Comparison of ENCODE assay signal across 8 mouse cellular contexts in the genomic region with DNA sequence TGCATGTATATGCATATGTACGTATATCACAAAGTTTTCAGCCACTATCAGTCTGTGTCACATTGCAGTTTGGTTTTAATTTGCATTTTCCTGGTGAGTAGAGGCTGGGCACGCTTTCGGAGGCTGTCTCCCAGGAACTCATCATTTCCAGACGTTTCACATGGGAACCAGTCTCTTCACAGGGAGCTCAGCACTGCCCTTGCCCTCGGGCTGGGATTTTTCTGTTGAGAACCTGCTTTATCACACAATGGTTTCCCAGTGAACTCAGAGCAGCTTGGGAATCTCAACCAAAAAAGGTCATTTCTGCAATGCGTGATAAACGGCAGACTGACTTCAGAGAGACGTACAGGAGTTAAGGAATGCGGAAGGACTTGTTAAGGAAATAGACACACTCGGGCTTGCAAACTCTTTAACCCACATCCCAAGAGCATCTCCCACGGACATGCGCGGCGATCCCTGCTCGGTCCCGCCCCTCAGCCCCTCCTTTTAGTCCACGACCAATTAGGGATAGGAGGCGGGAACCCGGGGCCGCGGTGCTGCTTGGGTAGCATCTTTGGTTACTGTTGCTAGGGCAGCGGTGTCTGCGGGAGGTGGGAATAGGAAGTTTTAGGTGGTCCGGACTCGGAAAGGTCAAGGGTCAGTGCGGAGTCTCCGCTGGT. TPM values are rescaled to one million over a fixed set of nuclear protein-coding genes. Genes with fewer than 3 reads are reported as not detected.
A peak's percentile ranks its signal among the peaks of the same experiment; 100 is the strongest.
DNase-seq lines count a peak whose midpoint lies in the region; ATAC-seq and TF ChIP-seq lines count a peak whose summit lies in the region.

A gene (plus strand): TSS at position 560 of the 659 bp plus-strand sequence.

- CTCF ChIA-PET in Patski (lab: Charles Lee): no interaction called here

- peak; percentile 46 for DNase-seq in Patski (ENCODE audit: low read depth, low spot score)
- DNase-seq in cerebellum, postnatal 10 days: peak; percentile 90 to 93
- peak; percentile 76 to 82 for DNase-seq in frontal cortex, postnatal 14 days (ENCODE audit: low spot score in 2 of 2)
- peak; percentile 89 for DNase-seq in hindbrain, embryonic 10.5 days (ENCODE audit: low spot score)
- DNase-seq in layer of hippocampus, adult 8-10 months (ENCODE audit: low spot score in 2 of 2): peak; percentile 86
- peak; percentile 74 to 78 for DNase-seq in lung, adult 18-20 months
- peak; percentile 64 for DNase-seq in ovary, postnatal 14 days (ENCODE audit: low spot score)
- peak; percentile 66 to 73 for DNase-seq in urinary bladder, adult 18-20 months (ENCODE audit: low spot score in 2 of 2)

- H3K4me1 ChIP-seq in hindbrain, embryonic 10.5 days (replicated peaks): peaks cover 14% of the 10 kb centered on the region

- no peaks in the 10 kb centered on the region for H3K27me3 ChIP-seq in Patski
- H3K27me3 ChIP-seq in hindbrain, embryonic 10.5 days (ENCODE audit: insufficient read depth, poor library complexity, severe bottlenecking): no peaks in the 10 kb centered on the region

- peak; percentile 98 for ATAC-seq in Patski

- POLR2A ChIA-PET in Patski (lab: Charles Lee): interaction anchor here (0.6 kb wide), 1 partner anchor 142 kb away, joined by 3 read pairs; no protein-coding TSS in a partner anchor

- H3K9me3 ChIP-seq in hindbrain, embryonic 10.5 days: no peaks in the 10 kb centered on the region

- H3K27ac ChIP-seq in hindbrain, embryonic 10.5 days: peak within 1 kb of the TSS; percentile 82

- no peak for TF ChIP-seq CTCF in Patski (IDR thresholded peaks at IDR 0.05)

- H3K36me3 ChIP-seq in hindbrain, embryonic 10.5 days: no peaks in the 10 kb centered on the region

- 3% methylated on average over 27 of the region's 27 CpGs for WGBS in hindbrain, embryonic 10.5 days

- in situ Hi-C loops in Patski (cut with MboI; ENCODE audit: low pct_unique_long_range_greater_than_20kb): loop anchor here (5.0 kb wide), 1 partner anchor 82 kb away; no protein-coding TSS in a partner anchor

- peak within 1 kb of the TSS; percentile 68 for H3K4me3 ChIP-seq in hindbrain, embryonic 10.5 days

RNA-seq across cellular contexts. Expression of the gene that starts here (rescaled TPM):
- 3.2 TPM for polyA plus RNA-seq in Patski (2021)
- polyA plus RNA-seq in hindbrain, embryonic 10.5 days (2016; fragmentation: Nextera tagmentation; extraction: Ambion mirVana): 2.6 and 2.9 TPM in 2 replicates
- 1 to 10 TPM; 4.5 to 8.3 (median 5.8) TPM for total RNA-seq in layer of hippocampus, adult 8-10 months (2022)

Comparison
In these comparisons a context has a peak if more than half of its experiments do, and no peak if none do; other contexts are left out.
1. Peak in every context shown above with its lines: DNase-seq, ATAC-seq, H3K4me3 ChIP-seq and H3K27ac ChIP-seq.